Mouse (Mus musculus) forebrain, embryonic 12.5 days (tissue): Measurements from ENCODE around the gene Mllt6. TPM values are rescaled to one million over a fixed set of nuclear protein-coding genes. Genes with fewer than 3 reads are reported as not detected.

ENCODE experiments used
- ATAC-seq: fragments of 200-750 bp; cut with Nextera tagmentation; 2 replicates; pipeline ENCODE4 v1.8.0; 2017; ENCODE audit warnings: moderate TSS enrichment; ENCODE audit not compliant: low FRiP score
- H3K27ac ChIP-seq: fragments of 300-500 bp; sonication (generic); 2 replicates; pipeline ENCODE4 v1.5.1; 2016; ENCODE audit warnings: mild to moderate bottlenecking
- H3K27me3 ChIP-seq: fragments of 300-500 bp; sonication (generic); 2 replicates; pipeline ENCODE4 v1.6.1; 2016; ENCODE audit warnings: mild to moderate bottlenecking
- H3K36me3 ChIP-seq: fragments of 300-500 bp; sonication (generic); replicated peaks from 2 replicates; pipeline ENCODE4 v1.6.1; 2016; ENCODE audit warnings: mild to moderate bottlenecking
- H3K4me1 ChIP-seq: fragments of 300-500 bp; sonication (generic); 2 replicates; pipeline ENCODE4 v1.6.1; 2016
- H3K4me2 ChIP-seq: fragments of 300-500 bp; sonication (generic); 2 replicates; pipeline ENCODE4 v1.6.1; 2016; ENCODE audit warnings: mild to moderate bottlenecking, moderate library complexity
- H3K4me3 ChIP-seq: fragments of 300-500 bp; sonication (generic); replicated peaks from 2 replicates; pipeline ENCODE4 v1.5.1; 2016; ENCODE audit warnings: mild to moderate bottlenecking
- H3K9ac ChIP-seq: fragments of 300-500 bp; sonication (generic); 2 replicates; pipeline ENCODE4 v1.6.1; 2016; ENCODE audit warnings: mild to moderate bottlenecking
- H3K9me3 ChIP-seq: fragments of 300-500 bp; sonication (generic); 2 replicates; pipeline ENCODE4 v1.6.1; 2016
- WGBS: fragments of 180-500 bp; shearing (Covaris S2); methylation state at CpG from one replicate; pipeline ENCODE4 v1.1.7; 2016; 5-methylcytosine and 5-hydroxymethylcytosine counted together
- polyA plus RNA-seq: library from polyadenylated mRNA; unstranded; fragments of >200 nt; fragmentation: Nextera tagmentation; extraction: Ambion mirVana; gene quantifications from 2 replicates; pipeline ENCODE4 v1.2.1, GENCODE M21; 2016

The Mllt6 gene
- polyA plus RNA-seq, 1 experiment from 2014 or later: 3.7 TPM

- peak overlapping the region; percentile 90 for H3K27ac ChIP-seq
- H3K4me3 ChIP-seq: peak overlapping the region; percentile 95
- under 1% methylated on average over 47 of the region's 57 CpGs for WGBS
- H3K27me3 ChIP-seq: peaks cover 27% of the 10 kb centered on the region
- peak; percentile 53 for ATAC-seq
- peaks cover 33% of the 10 kb centered on the region for H3K36me3 ChIP-seq
- H3K9ac ChIP-seq: peak overlapping the region; percentile 94
- peak overlapping the region; percentile 89 for H3K4me2 ChIP-seq
- H3K9me3 ChIP-seq: no peaks in the 10 kb centered on the region
- peaks cover 57% of the 10 kb centered on the region for H3K4me1 ChIP-seq
Measured at GRCm38 (mm10) chr11:97663528-97664338, 519 bp downstream of the Mllt6 start.

- Histone ChIP-seq H3K9me3 (no peaks in the 10 kb centered on the region), H3K27me3 (peaks cover 23% of the 10 kb centered on the region), H3K4me2 (peak overlapping the region; percentile 89), H3K4me3 (peak overlapping the region; percentile 95), H3K27ac (peak overlapping the region; percentile 90), H3K9ac (peak overlapping the region; percentile 94), H3K4me1 (peaks cover 59% of the 10 kb centered on the region), H3K36me3 (peaks cover 37% of the 10 kb centered on the region)
- WGBS: under 1% methylated on average over 6 of the region's 8 CpGs
- ATAC-seq: no peak
Measured at GRCm38 (mm10) chr11:97664339-97664665, 1.1 kb downstream of the Mllt6 start.

- peak overlapping the region; percentile 95 for H3K4me3 ChIP-seq
- WGBS: 28% methylated on average over 6 of the region's 6 CpGs
- H3K9ac ChIP-seq: peak overlapping the region; percentile 94; the same call in 1 of the 2 replicates
- peaks cover 59% of the 10 kb centered on the region for H3K4me1 ChIP-seq
- H3K36me3 ChIP-seq: peaks cover 42% of the 10 kb centered on the region
- peaks cover 23% of the 10 kb centered on the region for H3K27me3 ChIP-seq
- ATAC-seq: no peak
- H3K9me3 ChIP-seq: no peaks in the 10 kb centered on the region
- H3K4me2 ChIP-seq: peak overlapping the region; percentile 89
- peak overlapping the region; percentile 90; the same call in 1 of the 2 replicates for H3K27ac ChIP-seq
Measured at GRCm38 (mm10) chr11:97664771-97665240, 1.6 kb downstream of the Mllt6 start.

GRCm38 (mm10) chr11:97665431-97665830, 2.2 kb downstream of the Mllt6 start:
- 90% methylated on average over 13 of the region's 13 CpGs for WGBS
- Histone ChIP-seq H3K4me2 (0 out of 2 replicates have a peak overlapping the region, but pooled peaks have one; percentile 89), H3K9ac (no peak overlapping the region), H3K4me3 (peak overlapping the region; percentile 95; the same call in 1 of the 2 replicates), H3K27ac (no peak overlapping the region), H3K9me3 (no peaks in the 10 kb centered on the region), H3K27me3 (peaks cover 23% of the 10 kb centered on the region), H3K4me1 (peaks cover 63% of the 10 kb centered on the region), H3K36me3 (peaks cover 48% of the 10 kb centered on the region)
- ATAC-seq: no peak

- ATAC-seq: no peak
- no peak overlapping the region for H3K4me2 ChIP-seq
- peaks cover 56% of the 10 kb centered on the region for H3K36me3 ChIP-seq
- no peak overlapping the region for H3K4me3 ChIP-seq
- H3K4me1 ChIP-seq: peaks cover 56% of the 10 kb centered on the region
- no peaks in the 10 kb centered on the region for H3K9me3 ChIP-seq
- H3K27ac ChIP-seq: no peak overlapping the region
- no peak overlapping the region for H3K9ac ChIP-seq
- WGBS: 90% methylated on average over 7 of the region's 7 CpGs
- peaks cover 15% of the 10 kb centered on the region for H3K27me3 ChIP-seq
Measured at GRCm38 (mm10) chr11:97666221-97666620, 3.0 kb downstream of the Mllt6 start.

- Histone ChIP-seq H3K4me1 (peaks cover 50% of the 10 kb centered on the region), H3K4me3 (no peak overlapping the region), H3K4me2 (no peak overlapping the region), H3K27ac (no peak overlapping the region), H3K27me3 (peaks cover 9% of the 10 kb centered on the region), H3K9me3 (no peaks in the 10 kb centered on the region), H3K36me3 (peaks cover 62% of the 10 kb centered on the region), H3K9ac (no peak overlapping the region)
- WGBS: 92% methylated on average over 15 of the region's 15 CpGs
- no peak for ATAC-seq
Measured at GRCm38 (mm10) chr11:97666794-97667193, 3.6 kb downstream of the Mllt6 start.

GRCm38 (mm10) chr11:97668160-97668559, 4.9 kb downstream of the Mllt6 start:
- H3K9ac ChIP-seq: no peak overlapping the region
- no peaks in the 10 kb centered on the region for H3K27me3 ChIP-seq
- no peak overlapping the region for H3K27ac ChIP-seq
- no peak overlapping the region for H3K4me3 ChIP-seq
- peaks cover 40% of the 10 kb centered on the region for H3K4me1 ChIP-seq
- ATAC-seq: no peak
- WGBS: 91% methylated on average over 7 of the region's 7 CpGs
- H3K9me3 ChIP-seq: no peaks in the 10 kb centered on the region
- H3K4me2 ChIP-seq: no peak overlapping the region
- peaks cover 75% of the 10 kb centered on the region for H3K36me3 ChIP-seq

- peaks cover 86% of the 10 kb centered on the region for H3K36me3 ChIP-seq
- H3K4me1 ChIP-seq: peaks cover 36% of the 10 kb centered on the region
- H3K9ac ChIP-seq: peak overlapping the region; percentile 33; the same call in 1 of the 2 replicates
- H3K27ac ChIP-seq: peak overlapping the region; percentile 65
- no peaks in the 10 kb centered on the region for H3K27me3 ChIP-seq
- WGBS: 53% methylated on average over 15 of the region's 15 CpGs
- no peak for ATAC-seq
- H3K9me3 ChIP-seq: no peaks in the 10 kb centered on the region
- H3K4me2 ChIP-seq: no peak overlapping the region
- no peak overlapping the region for H3K4me3 ChIP-seq
Measured at GRCm38 (mm10) chr11:97669268-97669667, 6.1 kb downstream of the Mllt6 start.

- no peak overlapping the region for H3K4me3 ChIP-seq
Measured at GRCm38 (mm10) chr11:97669829-97670228, 6.6 kb downstream of the Mllt6 start.

GRCm38 (mm10) chr11:97670234-97671176, 7.3 kb downstream of the Mllt6 start:
- H3K9me3 ChIP-seq: no peaks in the 10 kb centered on the region
- no peak overlapping the region for H3K4me2 ChIP-seq
- H3K27me3 ChIP-seq: no peaks in the 10 kb centered on the region
- ATAC-seq: no peak
- no peak overlapping the region for H3K4me3 ChIP-seq
- WGBS: 60% methylated on average over 13 of the region's 13 CpGs
- peak overlapping the region; percentile 65 for H3K27ac ChIP-seq
- H3K9ac ChIP-seq: peak overlapping the region; percentile 22; the same call in 1 of the 2 replicates
- H3K36me3 ChIP-seq: peaks cover 95% of the 10 kb centered on the region
- H3K4me1 ChIP-seq: peaks cover 26% of the 10 kb centered on the region

More at GRCm38 (mm10) chr11:97669829-97670228, 6.6 kb downstream of the Mllt6 start:
- H3K9ac ChIP-seq: peak overlapping the region; percentile 22; the same call in 1 of the 2 replicates
- 29% methylated on average over 5 of the region's 6 CpGs for WGBS
- no peaks in the 10 kb centered on the region for H3K27me3 ChIP-seq
- peaks cover 31% of the 10 kb centered on the region for H3K4me1 ChIP-seq
- peak overlapping the region; percentile 65; the same call in 1 of the 2 replicates for H3K27ac ChIP-seq
- ATAC-seq: peak; percentile 33; the same call in 1 of the 2 replicates
- peaks cover 91% of the 10 kb centered on the region for H3K36me3 ChIP-seq
- H3K4me2 ChIP-seq: no peak overlapping the region
- H3K9me3 ChIP-seq: no peaks in the 10 kb centered on the region

GRCm38 (mm10) chr11:97671177-97671527, 7.9 kb downstream of the Mllt6 start:
- H3K4me1 ChIP-seq: peaks cover 29% of the 10 kb centered on the region
- no peak overlapping the region for H3K4me2 ChIP-seq
- no peaks in the 10 kb centered on the region for H3K9me3 ChIP-seq
- peaks cover 94% of the 10 kb centered on the region for H3K36me3 ChIP-seq
- ATAC-seq: no peak
- no peak overlapping the region for H3K27ac ChIP-seq
- WGBS: 31% methylated on average over 2 of the region's 2 CpGs
- no peak overlapping the region for H3K4me3 ChIP-seq
- H3K27me3 ChIP-seq: no peaks in the 10 kb centered on the region
- H3K9ac ChIP-seq: no peak overlapping the region

GRCm38 (mm10) chr11:97673148-97673547, 9.9 kb downstream of the Mllt6 start:
- no peak for ATAC-seq
- Histone ChIP-seq H3K27me3 (no peaks in the 10 kb centered on the region), H3K4me2 (no peak overlapping the region), H3K4me3 (no peak overlapping the region), H3K9me3 (no peaks in the 10 kb centered on the region), H3K36me3 (peaks cover 92% of the 10 kb centered on the region), H3K4me1 (peaks cover 49% of the 10 kb centered on the region), H3K9ac (no peak overlapping the region), H3K27ac (no peak overlapping the region)
- WGBS: 78% methylated on average over 11 of the region's 11 CpGs
